Mouse (Mus musculus) testis, postnatal 14 days (tissue): ENCODE results near the gene Scaper.

Experiments used
- DNase-seq: peaks from one replicate; pipeline ENCODE4 v3.0.0; 2021; ENCODE audit warnings: low spot score

The Scaper gene

GRCm38 (mm10) chr9:55540391-55540770, 397.5 kb downstream of the Scaper start:
- peak; percentile 28 for DNase-seq

GRCm38 (mm10) chr9:55539661-55540390, 398.1 kb downstream of the Scaper start:
- DNase-seq = peak; percentile 20

GRCm38 (mm10) chr9:55539006-55539405, 398.9 kb downstream of the Scaper start:
- no peak for DNase-seq

- DNase-seq = no peak
Measured at GRCm38 (mm10) chr9:55538377-55538776, 399.5 kb downstream of the Scaper start, which contains the start of gene Isl2. Gene Isl2 (plus strand): TSS chr9:55538672.

- peak; percentile 42 for DNase-seq
Measured at GRCm38 (mm10) chr9:55535907-55536306, 402.0 kb downstream of the Scaper start.

- DNase-seq = peak; percentile 44
Measured at GRCm38 (mm10) chr9:55525716-55526115, 412.2 kb downstream of the Scaper start.

- DNase-seq = peak; percentile 98
Measured at GRCm38 (mm10) chr9:55512027-55512543, 425.8 kb downstream of the Scaper start, which contains the start of gene Etfa. Gene Etfa (minus strand): TSS chr9:55512243.

- no peak for DNase-seq
Measured at GRCm38 (mm10) chr9:55511521-55511993, 426.4 kb downstream of the Scaper start.

GRCm38 (mm10) chr9:55510651-55511235, 427.2 kb downstream of the Scaper start:
- no peak for DNase-seq

- no peak for DNase-seq
Measured at GRCm38 (mm10) chr9:55509731-55510130, 428.2 kb downstream of the Scaper start.

- no peak for DNase-seq
Measured at GRCm38 (mm10) chr9:55508701-55509100, 429.2 kb downstream of the Scaper start.

GRCm38 (mm10) chr9:55507922-55508321, 430.0 kb downstream of the Scaper start:
- no peak for DNase-seq
